Mouse (Mus musculus): ENCODE data around the gene Spata21.
"Not testable (repeated sequence)": the region's sequence is repeated elsewhere in the genome, so short reads cannot be mapped to it uniquely, and the experiment has no call there.

Gene Spata21

GRCm38 (mm10) chr4:141131531-141132061 lies 43.5 kb downstream of the Spata21 start:
- peak in 1 of 2 experiments; percentile 58 for DNase-seq

GRCm38 (mm10) chr4:141132191-141132590 lies 44.1 kb downstream of the Spata21 start:
- DNase-seq: peak in 1 of 2 experiments; percentile 45

GRCm38 (mm10) chr4:141133227-141133626 lies 45.1 kb downstream of the Spata21 start:
- DNase-seq: peak in 1 of 2 experiments; percentile 39

- DNase-seq: peak in 1 of 2 experiments; percentile 38
These were observed 45.9 kb downstream of the Spata21 start for GRCm38 (mm10) chr4:141134031-141134441.

- peak in 1 of 2 experiments; percentile 40 for DNase-seq
These were observed 46.8 kb downstream of the Spata21 start for GRCm38 (mm10) chr4:141134751-141135530.

GRCm38 (mm10) chr4:141136126-141136525 lies 48.0 kb downstream of the Spata21 start:
- DNase-seq: no peak

- DNase-seq: not testable (repeated sequence)
These were observed 49.6 kb downstream of the Spata21 start for GRCm38 (mm10) chr4:141137740-141138139.

GRCm38 (mm10) chr4:141138425-141139115 lies 50.4 kb downstream of the Spata21 start:
- DNase-seq: peak in 1 of 2 experiments; percentile 61

GRCm38 (mm10) chr4:141139116-141139970 lies 51.2 kb downstream of the Spata21 start, which contains the start of gene Szrd1:
Gene Szrd1, minus strand, starts transcription at chr4:141139775.
- peak; percentile 99 to 100 for DNase-seq

- DNase-seq: not testable (repeated sequence)
These were observed 52.2 kb downstream of the Spata21 start for GRCm38 (mm10) chr4:141140354-141140753.

- DNase-seq: no peak
These were observed 52.8 kb downstream of the Spata21 start for GRCm38 (mm10) chr4:141140967-141141366.

- DNase-seq: peak; percentile 83 to 85
These were observed 54.2 kb downstream of the Spata21 start for GRCm38 (mm10) chr4:141142285-141142811.

GRCm38 (mm10) chr4:141145124-141145523 lies 57.0 kb downstream of the Spata21 start:
- DNase-seq: not testable (repeated sequence)

GRCm38 (mm10) chr4:141146491-141147033 lies 58.4 kb downstream of the Spata21 start:
- no peak for DNase-seq

- DNase-seq: peak; percentile 95 to 97
These were observed 59.2 kb downstream of the Spata21 start, which contains the start of gene Fbxo42 for GRCm38 (mm10) chr4:141147112-141148008. Gene Fbxo42, plus strand, starts transcription at chr4:141147913.

GRCm38 (mm10) chr4:141148009-141148801 lies 60.1 kb downstream of the Spata21 start:
- peak; percentile 48 to 60 for DNase-seq

- DNase-seq: no peak
These were observed 61.0 kb downstream of the Spata21 start for GRCm38 (mm10) chr4:141149116-141149515.

GRCm38 (mm10) chr4:141157485-141157884 lies 69.4 kb downstream of the Spata21 start:
- no peak for DNase-seq

- no peak for DNase-seq
These were observed 70.5 kb downstream of the Spata21 start for GRCm38 (mm10) chr4:141158609-141159008.

- DNase-seq: no peak
These were observed 71.0 kb downstream of the Spata21 start for GRCm38 (mm10) chr4:141159093-141159492.
